Mouse (Mus musculus): ENCODE results near the gene Zfp148. TPM values are rescaled to one million over a fixed set of nuclear protein-coding genes. Genes with fewer than 3 reads are reported as not detected.

The Zfp148 gene
- polyA plus RNA-seq, 1 experiment from 2014 or later = 36.6 TPM

DNA sequence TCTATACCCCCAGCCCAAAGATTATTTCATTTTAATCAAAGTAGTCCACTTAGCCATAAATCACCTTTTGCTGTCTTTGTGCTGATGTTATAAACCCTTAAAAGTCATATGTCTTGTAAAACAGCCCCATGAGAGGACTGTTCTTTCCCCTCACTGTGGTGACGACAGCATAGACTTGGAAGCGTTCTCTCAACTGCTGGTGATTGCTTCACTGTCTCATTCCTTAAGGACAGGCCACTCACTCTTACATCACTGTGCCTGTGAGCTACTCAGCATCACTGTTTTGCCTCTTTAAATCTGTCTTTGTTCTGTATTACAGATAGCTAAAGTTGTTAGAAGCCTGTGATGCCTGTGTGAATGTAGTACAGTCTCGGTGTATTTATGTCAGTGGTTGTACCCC lies 80.8 kb downstream of the Zfp148 start:
- Histone ChIP-seq H3K36me3 (peaks cover 44% of the 10 kb centered on the region), H3K9ac (no peak overlapping the region), H3K27ac (replicated peaks) (no peak overlapping the region), H3K4me1 (peaks cover 19% of the 10 kb centered on the region), H3K4me2 (no peak overlapping the region), H3K9me3 (peaks cover 4% of the 10 kb centered on the region; the same call in 1 of the 2 replicates), H3K27me3 (replicated peaks) (no peaks in the 10 kb centered on the region), H3K4me3 (no peak overlapping the region)
- whole genome bisulfite sequencing = 67% methylated on average over 3 of the region's 3 CpGs
- no peak for ATAC-seq (ENCODE audit: extremely low read depth, insufficient number of reproducible peaks, low FRiP score, low TSS enrichment)

DNA sequence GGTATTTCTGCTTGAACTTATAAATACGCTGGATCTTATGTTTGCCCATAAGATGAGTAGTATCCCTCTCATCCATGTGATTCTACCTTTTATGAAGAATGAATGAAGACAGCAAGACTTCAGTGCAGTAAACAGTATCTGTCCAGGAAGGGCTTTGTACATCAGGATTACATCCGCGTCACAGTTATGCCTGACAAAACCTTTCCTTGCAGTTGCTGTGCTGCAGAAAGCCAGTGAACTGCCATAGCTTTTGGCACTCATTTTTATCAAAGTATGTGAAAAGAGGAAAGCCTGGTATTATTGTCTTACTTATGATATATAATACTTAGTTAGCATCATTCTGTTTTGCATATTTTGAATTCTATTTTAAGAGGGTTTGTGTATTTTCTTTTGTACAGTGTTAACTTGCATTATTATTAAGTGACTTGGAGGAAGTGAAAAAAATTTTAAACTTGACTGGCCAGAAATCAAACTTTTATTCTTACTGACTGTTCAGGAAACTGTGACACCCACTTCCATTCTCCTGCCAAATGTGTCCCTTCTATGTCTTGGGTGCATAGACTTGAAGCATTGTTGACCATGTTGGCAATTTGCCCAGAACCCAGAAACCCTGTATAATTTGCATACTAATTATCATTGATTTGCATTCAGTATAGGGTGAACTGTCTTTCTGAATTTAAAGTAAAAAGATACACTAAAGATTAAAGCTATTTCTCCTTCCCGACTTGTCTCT lies 84.0 kb downstream of the Zfp148 start:
- Histone ChIP-seq H3K27me3 (replicated peaks) (no peaks in the 10 kb centered on the region), H3K4me3 (no peak overlapping the region), H3K9me3 (no peaks in the 10 kb centered on the region; the same call in 1 of the 2 replicates), H3K4me1 (peaks cover 26% of the 10 kb centered on the region), H3K4me2 (no peak overlapping the region), H3K9ac (no peak overlapping the region), H3K27ac (replicated peaks) (no peak overlapping the region), H3K36me3 (peaks cover 34% of the 10 kb centered on the region)
- ATAC-seq (ENCODE audit: extremely low read depth, insufficient number of reproducible peaks, low FRiP score, low TSS enrichment) = no peak
- WGBS = 92% methylated on average over 4 of the region's 4 CpGs

DNA sequence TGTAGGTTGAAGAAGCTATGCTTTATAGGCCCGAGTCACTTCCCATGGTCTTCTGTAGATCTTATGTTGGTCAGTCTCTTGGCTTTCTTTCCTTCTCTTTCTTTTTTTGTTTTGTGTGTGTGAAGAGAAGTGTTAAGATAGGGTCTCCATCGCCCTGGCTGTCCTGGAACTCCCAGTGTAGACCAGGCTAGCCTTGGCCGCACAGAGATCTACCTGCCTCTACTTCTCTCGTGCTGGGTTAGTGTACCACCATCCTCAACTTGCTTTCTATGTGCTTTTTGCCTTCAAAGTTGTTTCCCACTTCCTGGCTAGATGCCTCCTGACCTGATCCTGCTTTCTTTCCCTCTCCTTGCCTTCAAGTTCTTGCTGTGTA lies 84.6 kb downstream of the Zfp148 start:
- 88% methylated on average over 4 of the region's 4 CpGs for WGBS
- H3K4me3 ChIP-seq = no peak overlapping the region
- H3K9ac ChIP-seq = no peak overlapping the region
- H3K27ac ChIP-seq (replicated peaks) = no peak overlapping the region
- ATAC-seq (ENCODE audit: extremely low read depth, insufficient number of reproducible peaks, low FRiP score, low TSS enrichment) = no peak
- no peaks in the 10 kb centered on the region for H3K27me3 ChIP-seq (replicated peaks)
- no peaks in the 10 kb centered on the region for H3K9me3 ChIP-seq
- H3K4me2 ChIP-seq = no peak overlapping the region
- H3K36me3 ChIP-seq = peaks cover 31% of the 10 kb centered on the region
- peaks cover 26% of the 10 kb centered on the region for H3K4me1 ChIP-seq

DNA sequence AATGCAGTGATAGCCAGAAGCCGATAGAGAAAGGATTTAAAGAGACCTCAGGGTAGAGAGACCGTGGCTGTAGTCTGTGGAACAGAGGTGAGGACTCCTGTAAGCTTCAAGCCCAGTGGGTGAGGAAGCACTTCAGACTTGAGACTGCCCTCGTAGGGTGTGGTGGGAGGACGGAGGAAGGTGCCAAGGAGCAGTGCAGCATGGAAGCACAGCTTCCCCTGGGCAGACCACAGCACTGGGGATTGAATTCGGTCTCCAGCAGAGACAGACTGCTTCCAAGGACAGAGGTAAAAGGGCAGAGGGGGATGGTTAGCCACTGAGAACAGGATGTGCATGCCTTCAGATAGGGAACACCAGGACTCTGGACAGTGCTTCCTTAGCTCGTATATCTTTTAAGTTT lies 86.8 kb downstream of the Zfp148 start:
- WGBS = 50% methylated on average over 6 of the region's 6 CpGs
- no peak overlapping the region for H3K4me3 ChIP-seq
- no peak for ATAC-seq (ENCODE audit: extremely low read depth, insufficient number of reproducible peaks, low FRiP score, low TSS enrichment)
- H3K4me1 ChIP-seq = peaks cover 16% of the 10 kb centered on the region
- no peak overlapping the region for H3K9ac ChIP-seq
- H3K36me3 ChIP-seq = peaks cover 44% of the 10 kb centered on the region
- H3K27me3 ChIP-seq (replicated peaks) = no peaks in the 10 kb centered on the region
- 0 out of 2 replicates have a peak overlapping the region, but pooled peaks have one; percentile 9 for H3K27ac ChIP-seq (replicated peaks)
- H3K4me2 ChIP-seq = no peak overlapping the region
- H3K9me3 ChIP-seq = no peaks in the 10 kb centered on the region

DNA sequence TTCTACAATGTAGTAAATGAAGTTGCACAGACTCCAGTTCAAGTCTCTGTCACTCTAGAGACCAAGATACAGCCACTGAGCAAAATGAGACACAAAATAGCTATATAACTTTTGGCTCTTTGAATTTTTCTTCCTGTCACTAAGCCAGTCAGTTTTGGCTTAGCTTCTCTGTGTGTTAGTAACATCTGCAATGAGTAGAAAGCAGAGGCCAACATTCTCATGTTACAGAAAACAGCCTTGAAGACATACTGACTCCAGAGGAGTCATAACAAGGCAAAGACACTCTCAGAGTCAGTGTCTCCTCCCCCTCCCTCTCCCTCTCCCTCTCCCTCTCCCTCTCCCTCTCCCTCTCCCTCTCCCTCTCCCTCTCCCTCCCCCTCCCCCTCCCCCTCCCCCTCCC lies 89.3 kb downstream of the Zfp148 start:
- Histone ChIP-seq H3K4me2 (no peak overlapping the region), H3K4me1 (peaks cover 7% of the 10 kb centered on the region), H3K27me3 (replicated peaks) (no peaks in the 10 kb centered on the region), H3K4me3 (no peak overlapping the region), H3K27ac (replicated peaks) (no peak overlapping the region), H3K9ac (no peak overlapping the region), H3K9me3 (no peaks in the 10 kb centered on the region), H3K36me3 (peaks cover 50% of the 10 kb centered on the region)
- ATAC-seq (ENCODE audit: extremely low read depth, insufficient number of reproducible peaks, low FRiP score, low TSS enrichment) = no peak

DNA sequence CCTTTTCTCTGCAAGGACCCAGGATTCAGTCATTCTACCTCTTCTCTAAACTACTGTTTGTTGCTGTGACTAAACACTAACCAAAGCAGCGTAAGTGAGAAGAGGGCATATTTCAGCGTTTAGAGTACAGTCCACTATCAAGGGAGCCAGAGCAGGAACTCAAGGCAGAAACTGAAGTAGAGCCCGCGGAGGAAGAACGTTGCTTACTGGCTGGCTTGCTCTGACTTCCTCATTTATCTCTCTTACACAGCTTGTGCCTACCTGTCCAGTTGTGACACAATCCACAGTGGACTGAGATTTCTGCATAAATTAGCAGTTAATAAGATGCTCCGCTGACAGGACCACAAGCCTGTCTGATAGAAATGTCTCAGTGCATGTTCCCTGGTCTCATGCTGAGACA lies 93.7 kb downstream of the Zfp148 start:
- 93% methylated on average over 6 of the region's 6 CpGs for WGBS

DNA sequence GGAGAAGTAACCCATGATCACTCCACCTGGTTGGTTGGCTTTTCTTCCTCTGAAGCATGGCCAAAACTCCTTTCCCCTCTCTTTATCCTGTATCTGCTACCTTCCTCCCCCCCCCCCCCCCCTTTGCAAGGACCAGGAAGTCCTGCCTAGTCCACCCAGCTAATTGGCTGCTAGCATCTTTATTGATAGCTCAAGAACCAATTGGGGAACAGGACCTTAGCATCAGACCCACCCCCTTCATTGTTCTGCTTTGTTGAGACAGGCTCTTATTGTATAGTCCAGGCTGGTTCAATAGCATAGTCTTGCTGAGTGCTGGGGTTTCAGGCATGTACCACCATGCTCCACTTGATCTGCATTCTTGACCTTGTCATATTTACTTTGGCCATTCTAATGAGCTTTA lies 99.3 kb downstream of the Zfp148 start:
- 0 out of 2 replicates have a peak, but pooled peaks cover 2% of the 10 kb centered on the region for H3K4me1 ChIP-seq
- no peak for ATAC-seq (ENCODE audit: extremely low read depth, insufficient number of reproducible peaks, low FRiP score, low TSS enrichment)
- H3K9me3 ChIP-seq = no peaks in the 10 kb centered on the region
- H3K27me3 ChIP-seq (replicated peaks) = no peaks in the 10 kb centered on the region
- no peak overlapping the region for H3K27ac ChIP-seq (replicated peaks)
- H3K4me2 ChIP-seq = no peak overlapping the region
- H3K4me3 ChIP-seq = no peak overlapping the region
- H3K9ac ChIP-seq = no peak overlapping the region
- peaks cover 69% of the 10 kb centered on the region for H3K36me3 ChIP-seq

More for the DNA sequence above, 93.7 kb downstream of the Zfp148 start:
- H3K36me3 ChIP-seq = peaks cover 68% of the 10 kb centered on the region
- H3K4me3 ChIP-seq = no peak overlapping the region
- H3K27me3 ChIP-seq (replicated peaks) = no peaks in the 10 kb centered on the region
- H3K9me3 ChIP-seq = no peaks in the 10 kb centered on the region
- H3K9ac ChIP-seq = no peak overlapping the region
- no peaks in the 10 kb centered on the region for H3K4me1 ChIP-seq
- no peak overlapping the region for H3K4me2 ChIP-seq
- ATAC-seq (ENCODE audit: extremely low read depth, insufficient number of reproducible peaks, low FRiP score, low TSS enrichment) = no peak
- H3K27ac ChIP-seq (replicated peaks) = no peak overlapping the region

DNA sequence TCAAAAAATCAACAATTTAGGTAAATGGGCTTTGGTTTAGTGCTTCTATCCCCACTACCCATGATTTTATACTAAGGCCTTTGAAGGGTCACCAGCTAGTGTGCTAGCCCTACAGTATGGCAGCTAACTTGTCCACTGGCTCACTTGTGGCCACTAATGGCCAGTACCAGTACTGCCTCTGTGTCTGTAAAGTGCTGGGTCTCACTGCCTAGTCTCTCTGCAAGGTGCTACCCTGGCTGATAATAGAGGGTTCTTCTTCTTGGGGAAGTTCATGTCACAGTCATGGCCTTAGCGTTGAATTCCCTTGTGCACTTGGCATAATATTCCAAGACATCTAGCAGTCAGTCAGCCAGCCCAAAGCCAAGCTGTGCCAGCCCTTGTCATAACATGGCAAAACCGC lies 100.5 kb downstream of the Zfp148 start:
- Histone ChIP-seq H3K27me3 (replicated peaks) (no peaks in the 10 kb centered on the region), H3K9me3 (no peaks in the 10 kb centered on the region), H3K4me3 (no peak overlapping the region), H3K27ac (replicated peaks) (no peak overlapping the region), H3K4me2 (no peak overlapping the region), H3K9ac (no peak overlapping the region), H3K4me1 (0 out of 2 replicates have a peak, but pooled peaks cover 2% of the 10 kb centered on the region), H3K36me3 (peaks cover 68% of the 10 kb centered on the region)
- no peak for ATAC-seq (ENCODE audit: extremely low read depth, insufficient number of reproducible peaks, low FRiP score, low TSS enrichment)
- WGBS = 91% methylated on average over 2 of the region's 2 CpGs

DNA sequence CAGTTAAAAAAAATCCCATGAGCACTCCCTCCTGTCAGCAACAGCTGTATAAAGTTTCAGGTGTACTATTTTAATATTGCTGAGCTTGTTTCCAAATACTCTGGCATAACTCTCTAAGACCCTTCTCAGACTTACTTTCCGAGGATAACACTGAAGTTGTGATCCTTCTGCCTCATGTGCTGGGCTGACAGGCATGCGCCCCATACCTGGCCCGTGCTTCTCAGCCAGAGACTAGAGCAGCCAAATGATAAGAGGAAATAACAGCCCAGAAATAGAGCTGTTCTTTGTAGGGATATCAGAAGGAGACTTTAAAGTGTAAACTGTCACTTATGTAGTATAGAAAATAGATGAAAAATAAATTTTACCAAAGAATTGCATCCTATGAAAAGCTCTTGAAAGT lies 101.7 kb downstream of the Zfp148 start:
- WGBS = 48% methylated on average over 3 of the region's 3 CpGs

DNA sequence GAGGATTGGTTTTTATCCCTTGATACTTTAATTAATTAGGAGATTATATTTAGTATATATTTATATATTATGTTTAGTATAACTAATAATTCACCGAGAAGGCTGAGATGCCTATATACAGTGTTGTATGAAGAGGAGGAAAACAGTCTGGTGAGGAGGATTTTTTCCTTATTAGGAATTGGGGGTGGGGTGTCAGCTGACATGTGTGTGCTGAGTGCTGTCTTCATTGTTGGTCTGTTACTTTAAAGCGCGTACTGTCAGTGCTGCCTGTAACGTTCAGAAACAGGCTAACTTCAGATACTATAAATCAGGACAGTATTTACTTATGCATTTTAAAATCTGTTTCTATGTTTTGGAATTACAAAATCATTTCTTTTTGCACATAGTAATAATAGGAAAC lies 107.1 kb downstream of the Zfp148 start:
- no peak for ATAC-seq (ENCODE audit: extremely low read depth, insufficient number of reproducible peaks, low FRiP score, low TSS enrichment)
- H3K36me3 ChIP-seq = peaks cover 59% of the 10 kb centered on the region

More for the DNA sequence above, 101.7 kb downstream of the Zfp148 start:
- Histone ChIP-seq H3K27me3 (replicated peaks) (no peaks in the 10 kb centered on the region), H3K27ac (replicated peaks) (no peak overlapping the region), H3K9ac (no peak overlapping the region), H3K4me2 (no peak overlapping the region), H3K4me3 (no peak overlapping the region), H3K36me3 (peaks cover 57% of the 10 kb centered on the region), H3K4me1 (0 out of 2 replicates have a peak, but pooled peaks cover 2% of the 10 kb centered on the region), H3K9me3 (no peaks in the 10 kb centered on the region)
- ATAC-seq (ENCODE audit: extremely low read depth, insufficient number of reproducible peaks, low FRiP score, low TSS enrichment) = no peak

DNA sequence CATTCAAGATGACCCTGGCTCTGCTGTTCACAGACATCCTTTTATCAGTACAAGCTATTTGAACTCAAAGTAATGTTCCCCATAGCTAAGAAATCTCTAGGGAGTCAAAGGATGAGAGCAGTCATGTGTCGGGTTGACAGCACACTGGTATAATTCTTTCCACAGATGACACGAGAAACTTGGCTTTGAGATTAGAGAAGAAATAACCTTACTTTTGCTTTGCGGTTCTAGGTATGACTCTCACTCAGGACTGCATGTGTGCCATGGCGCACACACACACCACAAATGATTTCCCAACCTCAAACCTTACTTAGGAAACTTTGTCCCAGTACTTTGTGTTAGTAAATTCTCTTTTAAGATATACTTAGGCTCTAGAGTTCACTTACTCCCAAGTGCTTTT lies 113.7 kb downstream of the Zfp148 start:
- Histone ChIP-seq H3K4me2 (no peak overlapping the region), H3K4me3 (no peak overlapping the region), H3K36me3 (peaks cover 59% of the 10 kb centered on the region), H3K27me3 (replicated peaks) (no peaks in the 10 kb centered on the region), H3K9ac (no peak overlapping the region), H3K27ac (replicated peaks) (no peak overlapping the region), H3K9me3 (no peaks in the 10 kb centered on the region), H3K4me1 (0 out of 2 replicates have a peak, but pooled peaks cover 3% of the 10 kb centered on the region)
- no peak for ATAC-seq (ENCODE audit: extremely low read depth, insufficient number of reproducible peaks, low FRiP score, low TSS enrichment)
- WGBS = 91% methylated on average over 4 of the region's 4 CpGs

More for the DNA sequence above, 107.1 kb downstream of the Zfp148 start:
- H3K27me3 ChIP-seq (replicated peaks) = no peaks in the 10 kb centered on the region
- H3K9me3 ChIP-seq = no peaks in the 10 kb centered on the region
- no peak overlapping the region for H3K27ac ChIP-seq (replicated peaks)
- H3K4me1 ChIP-seq = no peaks in the 10 kb centered on the region
- H3K9ac ChIP-seq = no peak overlapping the region
- 72% methylated on average over 4 of the region's 4 CpGs for WGBS
- H3K4me3 ChIP-seq = no peak overlapping the region
- H3K4me2 ChIP-seq = no peak overlapping the region

DNA sequence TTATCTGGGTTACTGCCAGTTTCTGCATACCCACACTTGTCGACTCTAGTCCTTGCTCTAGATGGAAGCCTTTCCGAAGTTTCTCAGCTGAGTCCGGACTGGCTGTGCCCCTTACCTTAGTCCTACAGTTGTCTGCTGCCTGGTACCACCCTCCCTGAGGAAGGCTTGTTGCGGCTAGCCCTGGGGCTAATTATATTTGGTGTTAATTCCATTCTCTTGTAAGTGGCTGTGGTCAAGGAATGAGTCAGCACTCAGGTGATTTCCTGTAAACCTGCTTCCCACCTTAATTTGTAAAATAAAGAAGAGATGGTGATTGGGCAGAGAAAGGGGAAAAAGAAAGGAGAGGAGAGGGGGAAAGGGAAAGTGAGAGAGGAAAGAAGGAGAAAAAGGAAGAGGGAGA lies 127.4 kb downstream of the Zfp148 start:
- H3K9me3 ChIP-seq = no peaks in the 10 kb centered on the region
- H3K4me3 ChIP-seq = no peak overlapping the region
- H3K36me3 ChIP-seq = peaks cover 22% of the 10 kb centered on the region
- no peak overlapping the region for H3K4me2 ChIP-seq
- H3K4me1 ChIP-seq = no peaks in the 10 kb centered on the region
- no peaks in the 10 kb centered on the region for H3K27me3 ChIP-seq (replicated peaks)
- ATAC-seq (ENCODE audit: extremely low read depth, insufficient number of reproducible peaks, low FRiP score, low TSS enrichment) = no peak
- H3K9ac ChIP-seq = no peak overlapping the region
- WGBS = 82% methylated on average over 4 of the region's 4 CpGs
- no peak overlapping the region for H3K27ac ChIP-seq (replicated peaks)

All from heart, embryonic 13.5 days (tissue).